Mouse (Mus musculus): ENCODE measurements around the gene Mrgprb5. TPM values are rescaled to one million over a fixed set of nuclear protein-coding genes. Genes with fewer than 3 reads are reported as not detected.
A peak's percentile ranks its signal among the peaks of the same experiment; 100 is the strongest.
"Not testable (repeated sequence)": the region's sequence is repeated elsewhere in the genome, so short reads cannot be mapped to it uniquely, and the experiment has no call there.

Mrgprb5 gene
- not detected in 2 replicates for polyA plus RNA-seq (2015; fragmentation: Nextera tagmentation; extraction: Ambion mirVana)

DNA sequence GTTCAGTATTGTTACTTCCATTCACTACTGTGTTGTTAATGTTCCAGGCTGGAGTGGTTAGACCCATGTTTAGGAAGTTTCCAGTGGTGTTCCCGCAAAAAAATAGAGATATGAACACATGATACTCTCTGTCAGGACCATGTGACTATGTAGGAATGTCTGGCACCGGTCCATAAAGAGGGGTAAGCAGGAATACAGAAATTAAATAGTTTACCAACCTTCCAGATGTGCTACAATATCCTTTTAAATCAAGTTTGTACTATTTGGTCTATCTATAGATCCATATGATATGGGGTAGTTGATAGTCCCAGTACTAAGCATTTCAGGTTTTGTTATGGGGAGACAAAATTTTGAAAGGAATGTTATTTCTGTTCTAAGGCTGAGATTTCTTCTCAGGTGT lies at the start of gene Mrgprb5:
Gene Mrgprb5, minus strand, starts transcription at position 101 of the 400 bp plus-strand sequence.
- H3K9ac ChIP-seq (replicated peaks; ENCODE audit: low read depth, low read length) = no peak within 1 kb of the TSS
- no peak within 1 kb of the TSS for H3K4me2 ChIP-seq (ENCODE audit: low read length)
- no peak within 1 kb of the TSS for H3K4me3 ChIP-seq (replicated peaks; ENCODE audit: low read length)
- H3K4me1 ChIP-seq (replicated peaks; ENCODE audit: control insufficient read depth, insufficient read depth, low read length) = no peaks in the 10 kb centered on the region
- H3K9me3 ChIP-seq (ENCODE audit: control insufficient read depth, low read length) = no peaks in the 10 kb centered on the region
- no peaks in the 10 kb centered on the region for H3K36me3 ChIP-seq (ENCODE audit: control insufficient read depth, insufficient read depth)
- ATAC-seq = no peak
- H3K27ac ChIP-seq (ENCODE audit: low read length) = no peak within 1 kb of the TSS
- no peaks in the 10 kb centered on the region for H3K27me3 ChIP-seq (replicated peaks; ENCODE audit: control insufficient read depth, insufficient read depth, low read length)
- WGBS = 79% methylated on average over 2 of the region's 2 CpGs

DNA sequence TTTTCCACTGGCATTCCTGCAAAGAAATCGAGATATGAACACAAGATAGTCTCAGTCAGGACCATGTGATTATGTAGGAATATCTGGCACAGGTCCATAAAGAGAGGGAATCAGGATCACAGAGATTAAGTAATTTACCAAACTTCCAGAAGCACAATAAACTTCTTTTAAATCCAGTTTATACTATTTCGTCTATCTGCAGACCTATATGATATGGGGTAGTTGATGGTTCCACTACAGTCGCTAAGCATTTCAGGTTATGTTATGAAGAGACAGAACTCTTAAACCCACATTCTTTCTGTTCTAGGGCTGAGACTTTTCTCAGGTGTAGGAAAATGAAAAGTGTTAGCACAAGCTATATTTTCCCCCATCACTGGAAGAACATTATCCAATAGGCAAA lies 30.4 kb upstream of the Mrgprb5 start, which contains the start of gene Mrgprb4:
Gene Mrgprb4, minus strand, starts transcription at position 101 of the 400 bp plus-strand sequence.
- Histone ChIP-seq H3K9me3 (ENCODE audit: control insufficient read depth, low read length) (no peaks in the 10 kb centered on the region; the same call in 1 of the 2 replicates), H3K36me3 (ENCODE audit: control insufficient read depth, insufficient read depth) (no peaks in the 10 kb centered on the region), H3K27ac (ENCODE audit: low read length) (no peak within 1 kb of the TSS), H3K4me1 (replicated peaks; ENCODE audit: control insufficient read depth, insufficient read depth, low read length) (no peaks in the 10 kb centered on the region), H3K4me2 (ENCODE audit: low read length) (no peak within 1 kb of the TSS), H3K27me3 (replicated peaks; ENCODE audit: control insufficient read depth, insufficient read depth, low read length) (no peaks in the 10 kb centered on the region), H3K9ac (replicated peaks; ENCODE audit: low read depth, low read length) (no peak within 1 kb of the TSS), H3K4me3 (replicated peaks; ENCODE audit: low read length) (no peak within 1 kb of the TSS)
- WGBS = 87% methylated on average over 3 of the region's 3 CpGs
- ATAC-seq = no peak

DNA sequence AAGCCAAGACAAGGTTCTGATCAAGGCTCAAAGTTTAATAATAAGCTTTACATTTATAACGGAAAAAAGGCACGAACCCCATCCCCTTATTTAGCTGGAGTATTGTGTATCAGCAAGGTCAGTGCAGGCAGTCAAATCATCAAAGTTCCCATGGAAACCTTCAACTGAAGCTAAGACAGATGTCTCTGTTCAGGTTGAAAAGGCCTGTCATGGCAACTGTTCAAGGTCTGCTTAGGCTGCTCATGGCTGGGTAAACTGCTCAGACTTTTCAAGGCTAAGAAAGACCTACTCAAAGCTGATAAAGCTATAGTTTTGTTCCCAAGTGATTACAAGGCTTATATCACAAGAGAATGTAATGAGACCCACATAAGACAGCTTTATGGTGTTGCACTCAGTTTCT lies 1.3 kb downstream of the Mrgprb5 start:
- no peak for ATAC-seq
- no peaks in the 10 kb centered on the region for H3K4me1 ChIP-seq (replicated peaks; ENCODE audit: control insufficient read depth, insufficient read depth, low read length)
- 68% methylated on average over 2 of the region's 2 CpGs for WGBS

DNA sequence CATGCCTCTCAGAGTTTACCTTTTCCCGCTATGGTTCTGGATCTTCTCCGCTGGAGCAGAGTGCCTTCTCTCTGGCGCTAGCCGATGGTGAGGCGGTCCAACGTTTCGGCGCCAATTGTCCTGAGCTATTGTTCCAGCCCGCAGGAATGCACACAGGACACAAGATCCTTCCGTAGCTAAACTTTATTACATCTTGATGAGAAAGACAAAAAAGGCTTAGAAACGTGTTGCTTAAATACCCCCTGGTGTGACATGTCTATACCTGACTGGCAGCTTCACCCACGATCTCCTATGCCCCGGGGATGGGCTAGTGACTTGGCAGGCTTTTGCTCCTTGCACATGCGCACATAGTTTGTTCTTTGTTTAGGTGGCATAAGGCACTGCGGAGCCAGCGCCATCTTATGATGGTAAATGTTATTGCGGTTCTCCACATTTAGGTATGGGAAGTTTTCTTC lies 30.5 kb downstream of the Mrgprb5 start:
- Histone ChIP-seq H3K9ac (replicated peaks; ENCODE audit: low read depth, low read length) (peak overlapping the region; percentile 92), H3K9me3 (ENCODE audit: control insufficient read depth, low read length) (no peaks in the 10 kb centered on the region), H3K4me1 (replicated peaks; ENCODE audit: control insufficient read depth, insufficient read depth, low read length) (peaks cover 2% of the 10 kb centered on the region; the same call in 1 of the 2 replicates), H3K27ac (ENCODE audit: low read length) (peak overlapping the region; percentile 91), H3K27me3 (replicated peaks; ENCODE audit: control insufficient read depth, insufficient read depth, low read length) (no peaks in the 10 kb centered on the region), H3K4me3 (replicated peaks; ENCODE audit: low read length) (peak overlapping the region; percentile 76), H3K36me3 (ENCODE audit: control insufficient read depth, insufficient read depth) (no peaks in the 10 kb centered on the region), H3K4me2 (ENCODE audit: low read length) (peak overlapping the region; percentile 84)
- WGBS = 1% methylated on average over 17 of the region's 17 CpGs
- ATAC-seq = peak; percentile 66

More for the DNA sequence above, 1.3 kb downstream of the Mrgprb5 start:
- Histone ChIP-seq H3K4me2 (ENCODE audit: low read length) (no peak overlapping the region), H3K27me3 (replicated peaks; ENCODE audit: control insufficient read depth, insufficient read depth, low read length) (no peaks in the 10 kb centered on the region), H3K27ac (ENCODE audit: low read length) (no peak overlapping the region), H3K9ac (replicated peaks; ENCODE audit: low read depth, low read length) (no peak overlapping the region), H3K9me3 (ENCODE audit: control insufficient read depth, low read length) (no peaks in the 10 kb centered on the region), H3K4me3 (replicated peaks; ENCODE audit: low read length) (no peak overlapping the region), H3K36me3 (ENCODE audit: control insufficient read depth, insufficient read depth) (no peaks in the 10 kb centered on the region)

- H3K9me3 ChIP-seq (ENCODE audit: control insufficient read depth, low read length) = no peaks in the 10 kb centered on the region
- H3K4me2 ChIP-seq (ENCODE audit: low read length) = peak overlapping the region; percentile 84
- H3K36me3 ChIP-seq (ENCODE audit: control insufficient read depth, insufficient read depth) = no peaks in the 10 kb centered on the region
- H3K4me1 ChIP-seq (replicated peaks; ENCODE audit: control insufficient read depth, insufficient read depth, low read length) = peaks cover 2% of the 10 kb centered on the region; the same call in 1 of the 2 replicates
- H3K9ac ChIP-seq (replicated peaks; ENCODE audit: low read depth, low read length) = peak overlapping the region; percentile 92
- WGBS = 3% methylated on average over 51 of the region's 52 CpGs
- ATAC-seq = peak; percentile 94
- peak overlapping the region; percentile 91 for H3K27ac ChIP-seq (ENCODE audit: low read length)
- peak overlapping the region; percentile 76 for H3K4me3 ChIP-seq (replicated peaks; ENCODE audit: low read length)
- no peaks in the 10 kb centered on the region for H3K27me3 ChIP-seq (replicated peaks; ENCODE audit: control insufficient read depth, insufficient read depth, low read length)
Observed at GRCm38 (mm10) chr7:48137216-48138077, 31.4 kb downstream of the Mrgprb5 start.

DNA sequence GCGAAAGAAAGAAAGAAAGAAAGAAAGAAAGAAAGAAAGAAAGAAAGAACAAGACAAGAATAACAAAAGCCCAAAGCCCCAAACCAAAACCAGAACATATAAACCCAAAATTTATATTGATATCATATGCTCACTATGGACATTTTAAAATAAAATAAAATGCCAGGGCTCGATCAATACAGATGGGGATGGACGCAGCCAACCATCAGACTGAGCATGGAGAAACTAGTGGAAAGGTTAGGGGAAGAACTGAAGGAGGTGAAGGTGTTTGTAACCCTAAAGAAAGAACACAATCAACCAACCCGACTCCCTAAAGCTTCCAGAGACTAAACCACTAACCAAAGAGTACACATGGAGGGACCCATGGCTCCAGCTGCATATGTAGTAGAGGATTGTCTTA lies 36.1 kb downstream of the Mrgprb5 start:
- Histone ChIP-seq H3K4me1 (replicated peaks; ENCODE audit: control insufficient read depth, insufficient read depth, low read length) (peaks cover 2% of the 10 kb centered on the region; the same call in 1 of the 2 replicates), H3K4me3 (replicated peaks; ENCODE audit: low read length) (no peak overlapping the region), H3K9me3 (ENCODE audit: control insufficient read depth, low read length) (no peaks in the 10 kb centered on the region), H3K9ac (replicated peaks; ENCODE audit: low read depth, low read length) (no peak overlapping the region), H3K27ac (ENCODE audit: low read length) (no peak overlapping the region), H3K27me3 (replicated peaks; ENCODE audit: control insufficient read depth, insufficient read depth, low read length) (no peaks in the 10 kb centered on the region), H3K4me2 (ENCODE audit: low read length) (no peak overlapping the region), H3K36me3 (ENCODE audit: control insufficient read depth, insufficient read depth) (no peaks in the 10 kb centered on the region)
- WGBS = 66% methylated on average over 4 of the region's 4 CpGs
- no peak for ATAC-seq

GRCm38 (mm10) chr7:48132247-48132646 lies 36.6 kb downstream of the Mrgprb5 start:
- not testable (repeated sequence) for H3K4me1 ChIP-seq (replicated peaks; ENCODE audit: control insufficient read depth, insufficient read depth, low read length); H3K9me3 ChIP-seq (ENCODE audit: control insufficient read depth, low read length); H3K36me3 ChIP-seq (ENCODE audit: control insufficient read depth, insufficient read depth); H3K27me3 ChIP-seq (replicated peaks; ENCODE audit: control insufficient read depth, insufficient read depth, low read length); H3K4me3 ChIP-seq (replicated peaks; ENCODE audit: low read length); H3K9ac ChIP-seq (replicated peaks; ENCODE audit: low read depth, low read length); H3K27ac ChIP-seq (ENCODE audit: low read length)
- peak overlapping the region; percentile 57 for H3K4me2 ChIP-seq (ENCODE audit: low read length)
- 1% methylated on average over 4 of the region's 7 CpGs for WGBS
- peak; percentile 68 for ATAC-seq

GRCm38 (mm10) chr7:48131820-48132219 lies 37.0 kb downstream of the Mrgprb5 start:
- not testable (repeated sequence) for H3K27me3 ChIP-seq (replicated peaks; ENCODE audit: control insufficient read depth, insufficient read depth, low read length); H3K36me3 ChIP-seq (ENCODE audit: control insufficient read depth, insufficient read depth); H3K9me3 ChIP-seq (ENCODE audit: control insufficient read depth, low read length); H3K9ac ChIP-seq (replicated peaks; ENCODE audit: low read depth, low read length); ATAC-seq; H3K4me1 ChIP-seq (replicated peaks; ENCODE audit: control insufficient read depth, insufficient read depth, low read length)
- WGBS = under 1% methylated on average over 10 of the region's 14 CpGs
- peak overlapping the region; percentile 66; the same call in 1 of the 2 replicates for H3K27ac ChIP-seq (ENCODE audit: low read length)
- peak overlapping the region; percentile 43 for H3K4me3 ChIP-seq (replicated peaks; ENCODE audit: low read length)
- H3K4me2 ChIP-seq (ENCODE audit: low read length) = peak overlapping the region; percentile 57

- Histone ChIP-seq H3K27ac (ENCODE audit: low read length) (no peak overlapping the region), H3K4me3 (replicated peaks; ENCODE audit: low read length) (no peak overlapping the region), H3K9me3 (ENCODE audit: control insufficient read depth, low read length) (no peaks in the 10 kb centered on the region), H3K4me2 (ENCODE audit: low read length) (no peak overlapping the region), H3K27me3 (replicated peaks; ENCODE audit: control insufficient read depth, insufficient read depth, low read length) (no peaks in the 10 kb centered on the region), H3K36me3 (ENCODE audit: control insufficient read depth, insufficient read depth) (no peaks in the 10 kb centered on the region), H3K4me1 (replicated peaks; ENCODE audit: control insufficient read depth, insufficient read depth, low read length) (no peaks in the 10 kb centered on the region), H3K9ac (replicated peaks; ENCODE audit: low read depth, low read length) (no peak overlapping the region)
- no peak for ATAC-seq
- WGBS = 79% methylated on average over 5 of the region's 5 CpGs
Observed at GRCm38 (mm10) chr7:48123806-48124205, 45.0 kb downstream of the Mrgprb5 start.
